Mouse (Mus musculus): ENCODE results near the gene Creb3l2. TPM values are rescaled to one million over a fixed set of nuclear protein-coding genes. Genes with fewer than 3 reads are reported as not detected.
"Not testable (repeated sequence)": the region's sequence is repeated elsewhere in the genome, so short reads cannot be mapped to it uniquely, and the experiment has no call there.

Gene Creb3l2
- total RNA-seq, 2 experiments from 2014 or later = 3.0 to 8.0 TPM

DNA sequence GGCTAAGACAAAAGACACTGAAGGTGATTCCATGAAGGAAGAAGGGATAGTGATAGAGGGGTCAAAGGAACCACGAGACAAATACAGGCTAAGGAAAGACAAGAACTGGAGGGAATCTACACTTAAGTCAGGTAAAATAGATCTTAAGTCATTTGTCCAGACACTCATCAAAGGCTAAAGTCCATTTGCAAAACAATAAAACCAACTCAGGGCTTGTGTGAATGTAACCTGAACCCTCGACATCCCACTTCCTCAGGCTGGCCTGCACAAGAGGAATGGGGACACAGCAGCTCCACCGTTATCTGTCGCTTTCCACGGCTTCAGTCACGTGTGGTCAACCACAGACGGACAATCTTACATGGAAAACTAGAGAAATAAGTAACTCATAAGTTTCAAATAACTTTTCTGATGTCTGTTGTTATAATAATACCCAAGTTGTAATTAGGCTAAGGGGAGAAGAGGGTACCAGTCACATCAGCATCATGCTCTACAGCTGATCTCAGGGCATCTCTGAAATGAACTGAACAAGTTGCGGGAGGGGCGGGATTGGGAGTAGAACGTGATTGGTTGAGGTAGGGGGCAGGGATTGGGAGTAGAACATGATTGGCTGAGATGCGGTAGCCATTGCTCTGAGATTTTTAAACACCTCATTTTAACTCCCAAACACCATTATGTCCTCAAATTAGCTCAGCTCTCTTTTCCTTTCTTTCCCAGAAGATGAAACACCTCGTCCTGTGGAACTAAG lies 63.9 kb downstream of the Creb3l2 start:
- no peak for ATAC-seq (ENCODE audit: poor library complexity, severe bottlenecking)

DNA sequence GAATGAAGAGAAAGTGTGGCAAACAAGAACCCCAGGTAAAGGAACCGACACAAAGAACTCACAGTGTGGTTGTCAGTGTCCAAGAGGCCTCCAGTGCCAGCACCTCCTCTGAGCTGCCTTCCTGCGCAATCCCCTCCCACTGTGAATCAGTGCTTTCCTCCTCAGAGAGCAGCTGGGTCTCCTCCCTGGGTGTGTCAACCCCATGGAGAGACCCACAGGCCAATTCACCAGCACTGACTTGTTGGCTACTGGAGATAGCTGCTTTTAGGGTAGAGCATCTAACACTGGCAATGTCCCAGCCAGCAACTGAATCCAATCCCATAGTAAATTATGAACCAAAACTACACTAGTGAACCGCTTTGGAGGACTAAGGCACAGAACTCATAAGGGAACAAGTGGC lies 64.6 kb downstream of the Creb3l2 start:
- not testable (repeated sequence) for ATAC-seq (ENCODE audit: poor library complexity, severe bottlenecking)

DNA sequence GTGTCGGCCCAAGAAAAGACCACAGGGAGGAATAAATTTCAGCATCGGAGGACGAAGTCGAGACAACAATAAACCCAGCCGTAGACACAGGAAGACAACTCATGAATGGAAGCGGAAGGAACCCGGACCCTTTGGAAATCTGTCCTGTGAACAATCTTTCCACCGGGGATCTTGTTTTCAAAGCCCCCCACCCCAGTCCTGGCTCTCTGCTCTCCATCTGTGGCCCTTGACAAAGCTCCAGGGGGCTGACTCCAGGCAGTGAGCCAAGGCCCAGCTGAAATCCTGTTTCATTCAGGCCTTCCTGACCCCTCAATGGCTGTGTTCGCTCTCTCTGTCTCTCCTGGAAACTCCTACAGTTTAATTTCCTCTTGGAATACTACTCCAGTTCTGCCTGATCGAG lies 66.5 kb downstream of the Creb3l2 start:
- no peak for ATAC-seq (ENCODE audit: poor library complexity, severe bottlenecking)

DNA sequence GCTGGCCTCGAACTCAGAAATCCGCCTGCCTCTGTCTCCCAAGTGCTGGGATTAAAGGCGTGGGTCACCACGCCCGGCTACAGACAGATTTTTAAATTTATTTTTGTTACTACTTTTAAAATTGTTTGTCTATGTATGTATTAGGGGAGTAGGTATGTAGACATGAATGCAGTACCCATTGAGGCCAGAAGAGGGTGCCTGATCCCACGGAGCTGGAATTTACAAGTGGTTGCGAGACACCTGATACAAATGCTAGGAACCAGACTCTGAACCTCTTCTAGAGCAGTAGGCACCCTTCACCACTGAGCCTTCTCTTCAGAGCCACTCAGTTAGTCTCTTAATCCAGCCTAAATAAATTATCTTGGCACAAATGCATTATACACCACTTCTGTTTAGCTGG lies 70.6 kb downstream of the Creb3l2 start:
- ATAC-seq (ENCODE audit: poor library complexity, severe bottlenecking) = peak; percentile 63

DNA sequence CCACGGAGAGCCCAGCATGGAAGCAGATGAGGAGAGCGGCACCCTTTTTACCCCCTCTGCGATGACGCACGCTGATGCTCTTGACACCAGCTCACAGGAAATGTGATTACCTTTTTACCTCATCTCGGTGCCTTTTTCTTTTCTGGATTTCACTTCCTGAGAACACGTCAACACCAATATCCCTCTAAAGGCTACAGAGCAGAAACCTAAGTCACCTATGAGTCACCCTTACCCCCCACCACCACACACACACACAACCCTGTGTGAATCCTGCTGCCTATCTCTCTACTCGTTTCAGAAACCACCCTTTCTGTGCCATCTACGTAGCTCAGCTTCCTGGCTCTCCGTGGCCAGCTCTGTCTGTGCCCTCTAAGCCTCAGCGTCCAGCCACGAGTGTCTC lies 71.4 kb downstream of the Creb3l2 start:
- no peak for ATAC-seq (ENCODE audit: poor library complexity, severe bottlenecking)

DNA sequence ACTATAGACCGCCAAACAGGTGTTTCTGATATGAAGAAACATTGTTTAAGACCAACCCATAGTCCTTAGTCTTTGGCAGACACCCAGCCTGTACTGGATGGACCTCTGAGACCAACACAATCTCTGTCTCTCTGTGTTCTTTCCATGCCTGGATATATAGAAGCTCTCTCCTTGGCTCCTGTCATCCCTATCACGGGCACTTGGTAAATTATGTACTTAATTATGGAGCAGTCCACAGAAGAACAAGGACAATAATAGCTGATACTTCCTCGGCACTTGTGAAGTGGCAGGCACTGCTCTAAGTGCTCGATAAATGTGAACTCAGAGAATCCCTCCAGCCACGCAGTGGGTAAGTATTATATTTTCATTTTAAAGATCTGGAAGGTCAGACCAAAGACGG lies 72.2 kb downstream of the Creb3l2 start:
- no peak for ATAC-seq (ENCODE audit: poor library complexity, severe bottlenecking)

DNA sequence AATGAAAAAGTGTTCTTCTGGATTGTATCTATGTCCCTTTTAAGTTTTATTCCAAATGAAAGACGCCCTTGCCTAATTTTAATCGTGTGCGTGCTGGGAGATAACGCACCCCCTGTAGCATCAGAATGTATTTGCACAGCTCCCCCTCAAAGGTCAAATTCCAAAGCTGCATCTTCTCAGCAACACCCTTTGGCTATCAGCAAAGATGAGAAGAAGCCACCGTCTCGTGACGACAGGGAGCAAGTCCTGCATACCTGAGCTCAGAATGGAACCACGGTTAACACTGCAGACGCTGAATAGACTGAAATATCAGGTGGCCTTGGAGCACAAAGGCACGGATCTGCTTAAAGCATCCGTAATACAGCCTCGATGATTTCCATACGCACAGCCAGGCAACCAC lies 73.7 kb downstream of the Creb3l2 start:
- no peak for ATAC-seq (ENCODE audit: poor library complexity, severe bottlenecking)

DNA sequence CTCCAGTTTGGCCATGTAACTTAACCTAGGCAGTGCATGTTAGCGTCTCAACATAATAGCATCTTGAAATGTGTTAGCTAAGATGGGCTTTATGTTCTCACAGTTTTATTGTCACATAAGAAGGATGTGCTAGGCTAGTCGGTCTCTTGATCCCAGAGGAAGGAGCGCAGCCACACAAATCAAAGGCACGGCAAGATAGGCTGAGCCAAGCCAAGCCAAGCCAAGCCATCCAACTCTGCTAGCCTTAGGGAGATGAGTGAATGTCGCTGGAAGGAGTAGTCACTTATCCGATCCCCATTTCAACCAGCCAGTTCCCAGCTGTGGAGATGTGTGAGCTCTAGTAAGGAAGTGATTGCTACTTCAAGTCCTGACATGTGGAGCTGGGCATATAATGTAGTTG lies 75.0 kb downstream of the Creb3l2 start:
- ATAC-seq (ENCODE audit: poor library complexity, severe bottlenecking) = no peak

DNA sequence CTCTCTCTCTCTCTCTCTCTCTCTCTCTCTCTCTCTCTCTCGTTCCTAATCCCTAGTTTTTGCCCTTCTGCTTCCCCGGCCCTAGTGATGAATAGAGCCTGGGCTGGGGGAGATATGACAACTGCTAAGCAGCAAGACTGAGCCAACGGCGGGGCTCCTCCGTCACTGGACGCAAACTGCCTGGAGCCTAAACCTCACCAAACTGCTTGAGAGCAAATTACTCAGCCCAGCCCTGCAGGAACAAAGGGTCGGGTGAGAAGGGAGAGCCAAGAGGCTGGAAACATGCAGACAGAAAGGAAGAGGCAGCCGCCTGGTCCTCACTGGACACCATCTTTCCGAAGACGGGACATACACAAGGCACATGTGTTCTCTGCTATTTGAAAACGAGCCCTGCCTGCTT lies 76.8 kb downstream of the Creb3l2 start:
- no peak for ATAC-seq (ENCODE audit: poor library complexity, severe bottlenecking)

DNA sequence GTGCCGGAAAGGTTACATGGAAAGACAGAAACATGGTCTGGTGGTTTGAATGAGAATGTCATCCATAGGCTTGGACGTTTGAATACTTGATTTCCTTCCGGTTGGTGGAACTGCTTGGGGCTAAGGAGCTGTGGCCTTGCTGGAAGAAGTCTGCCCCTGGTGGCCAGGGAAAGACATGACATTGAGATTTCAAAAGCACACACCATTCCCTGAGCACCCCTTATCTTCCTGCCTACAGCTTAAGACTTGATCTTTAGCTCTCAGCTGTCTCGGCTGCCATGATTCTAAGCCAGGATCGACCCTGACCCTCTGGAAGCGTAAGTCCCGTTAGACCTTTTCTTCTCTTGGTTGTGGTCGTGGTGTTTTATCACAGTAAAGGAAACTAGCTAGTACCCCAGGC lies 77.6 kb downstream of the Creb3l2 start:
- no peak for ATAC-seq (ENCODE audit: poor library complexity, severe bottlenecking)

DNA sequence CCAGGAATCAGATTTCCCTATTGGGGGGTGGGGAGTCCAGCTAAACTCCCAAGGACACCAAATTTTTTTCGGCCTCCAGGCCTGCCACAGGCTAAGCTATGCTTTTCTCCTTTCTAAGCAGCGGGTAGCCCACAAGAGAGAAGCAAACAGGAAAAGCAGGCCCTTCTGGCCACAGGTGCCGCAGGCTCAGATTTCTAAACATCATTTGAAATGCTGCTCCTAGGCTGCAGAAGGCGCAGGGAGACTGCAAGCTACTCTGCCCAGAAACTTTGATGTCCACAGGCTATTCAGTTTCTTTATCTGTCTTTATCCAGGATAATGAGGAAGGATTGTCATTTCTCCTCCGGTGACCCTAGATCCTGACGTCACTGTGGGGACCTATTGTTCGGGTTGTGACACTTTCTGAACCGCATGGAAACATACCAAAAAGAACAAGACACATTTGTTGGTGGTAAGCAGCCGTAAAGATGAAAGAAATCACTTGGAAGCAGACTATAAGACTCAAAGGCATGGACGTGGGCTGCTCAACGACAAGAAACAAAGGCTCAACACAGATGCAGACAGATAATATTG lies 81.0 kb downstream of the Creb3l2 start:
- no peak for ATAC-seq (ENCODE audit: poor library complexity, severe bottlenecking)

DNA sequence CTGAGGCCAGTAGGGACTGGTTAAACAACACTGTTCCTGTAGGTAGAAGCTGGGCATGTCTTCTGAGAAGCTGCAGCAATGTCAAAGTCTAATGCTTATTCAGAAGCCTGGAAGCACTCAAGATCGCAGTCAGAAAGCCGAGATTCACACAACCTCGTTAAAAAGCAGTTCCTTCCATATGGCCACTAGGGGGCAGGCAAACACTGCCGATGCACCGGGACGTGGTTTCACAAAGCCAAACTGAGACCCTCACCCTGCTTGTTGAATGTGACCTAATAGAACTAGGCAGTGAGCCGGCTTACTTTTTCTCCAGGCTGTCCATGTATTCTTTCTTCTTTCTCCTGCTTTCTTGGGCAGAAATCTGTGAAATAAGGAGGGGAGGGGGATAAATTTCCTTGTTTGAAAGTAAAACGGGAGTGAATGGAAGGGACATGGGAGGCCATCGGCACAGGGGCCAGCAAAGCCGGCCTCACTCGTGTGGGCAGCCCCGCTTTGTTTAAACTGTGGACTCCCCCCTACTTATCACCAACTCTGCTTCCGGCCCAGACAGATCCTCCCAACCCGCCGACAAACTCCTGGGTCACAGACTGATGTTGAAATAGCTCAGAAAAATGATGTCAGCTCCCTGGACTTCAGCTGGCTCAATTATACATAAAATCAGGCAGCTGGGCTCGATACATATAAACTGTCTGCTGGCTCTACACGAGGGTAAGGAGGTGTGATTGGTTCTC lies 87.3 kb downstream of the Creb3l2 start:
- peak; percentile 76 for ATAC-seq (ENCODE audit: poor library complexity, severe bottlenecking)

DNA sequence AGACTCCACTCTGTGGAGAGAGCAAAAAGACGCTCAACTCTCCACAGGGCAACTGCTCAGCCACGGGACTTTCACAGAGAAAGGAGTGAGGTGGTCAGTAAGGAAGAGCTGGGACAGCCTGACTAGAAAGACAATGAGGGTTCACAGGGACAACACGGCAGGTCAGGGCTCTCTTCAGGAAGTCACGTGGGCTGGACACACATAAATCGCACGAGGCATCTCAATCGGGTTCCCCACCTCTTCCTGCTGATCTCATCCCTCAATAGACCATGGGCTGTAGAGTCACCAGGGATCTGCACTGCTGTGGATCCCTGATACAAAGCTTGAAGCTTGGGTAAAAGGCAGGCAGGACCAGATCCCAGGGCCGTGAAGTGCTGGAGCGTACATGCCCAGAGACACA lies 88.3 kb downstream of the Creb3l2 start:
- no peak for ATAC-seq (ENCODE audit: poor library complexity, severe bottlenecking)

DNA sequence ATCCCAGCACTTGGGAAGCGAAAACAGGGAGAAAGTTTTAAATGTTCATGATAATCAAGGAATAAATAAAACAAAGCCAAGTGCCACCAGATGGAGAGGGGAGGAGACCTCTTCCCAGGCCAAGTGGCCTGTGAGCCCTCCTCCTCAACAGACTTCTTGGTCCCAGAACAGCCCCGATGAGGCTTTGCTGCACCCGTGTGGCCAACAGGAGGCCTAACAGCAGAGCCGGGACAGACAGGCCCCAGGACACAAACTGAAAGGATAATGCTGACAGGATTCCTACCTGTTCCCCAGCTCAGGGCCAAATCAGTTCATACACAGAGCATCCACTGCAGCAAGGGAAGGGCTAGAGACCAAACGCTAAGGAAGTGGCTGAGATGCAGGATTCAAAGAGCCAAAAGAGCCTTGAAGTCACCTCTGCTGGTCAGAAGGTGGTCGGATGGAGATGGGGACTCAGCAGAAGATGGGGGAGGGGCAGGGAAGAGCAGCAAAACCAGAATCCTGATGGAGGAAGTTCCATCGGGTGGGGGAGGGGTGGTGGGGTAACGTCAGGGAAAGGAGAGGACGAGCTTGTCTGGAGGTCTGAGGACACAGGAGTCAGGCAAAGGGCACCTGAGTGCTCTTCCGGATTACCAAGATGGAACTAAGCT lies 90.1 kb downstream of the Creb3l2 start:
- peak; percentile 45; the same call in 1 of the 2 replicates for ATAC-seq (ENCODE audit: poor library complexity, severe bottlenecking)

DNA sequence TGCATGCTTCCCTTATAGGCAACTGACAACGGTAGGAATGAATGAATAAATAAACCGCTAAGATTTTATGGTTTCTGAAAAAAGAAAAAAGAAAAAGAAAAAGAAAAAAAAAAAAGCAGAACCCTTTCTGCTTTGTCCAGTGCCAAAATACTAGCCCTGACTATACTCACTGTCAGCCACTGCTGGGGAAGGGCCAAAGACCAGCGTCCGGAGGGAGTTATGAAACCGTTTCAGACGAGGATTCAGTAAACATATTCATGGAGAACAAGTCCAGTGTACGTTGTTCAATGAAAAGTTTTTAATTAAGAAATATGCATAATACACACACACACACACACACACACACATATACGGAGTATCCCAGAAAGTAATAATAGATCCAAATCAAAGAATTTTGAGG lies 91.6 kb downstream of the Creb3l2 start:
- ATAC-seq (ENCODE audit: poor library complexity, severe bottlenecking) = no peak

DNA sequence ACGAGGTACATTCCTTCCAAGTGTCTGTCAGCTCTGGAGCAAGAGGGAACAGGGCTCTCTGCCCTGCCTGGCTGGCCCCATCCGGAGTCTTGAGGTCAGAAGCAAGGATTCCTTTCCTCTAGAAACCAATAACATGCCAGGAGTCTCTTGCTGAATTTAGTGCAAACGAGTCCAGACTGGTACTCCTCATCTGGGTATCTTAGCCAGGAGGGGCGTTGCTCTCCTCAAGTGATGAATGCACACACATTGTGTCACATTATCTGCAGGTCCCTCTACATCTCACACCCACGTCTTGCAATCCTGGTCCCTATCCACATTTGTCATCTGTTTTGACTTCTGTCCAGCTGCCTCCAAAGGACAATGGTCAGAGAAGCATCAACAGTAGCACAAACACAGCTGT lies 94.3 kb downstream of the Creb3l2 start:
- no peak for ATAC-seq (ENCODE audit: poor library complexity, severe bottlenecking)

DNA sequence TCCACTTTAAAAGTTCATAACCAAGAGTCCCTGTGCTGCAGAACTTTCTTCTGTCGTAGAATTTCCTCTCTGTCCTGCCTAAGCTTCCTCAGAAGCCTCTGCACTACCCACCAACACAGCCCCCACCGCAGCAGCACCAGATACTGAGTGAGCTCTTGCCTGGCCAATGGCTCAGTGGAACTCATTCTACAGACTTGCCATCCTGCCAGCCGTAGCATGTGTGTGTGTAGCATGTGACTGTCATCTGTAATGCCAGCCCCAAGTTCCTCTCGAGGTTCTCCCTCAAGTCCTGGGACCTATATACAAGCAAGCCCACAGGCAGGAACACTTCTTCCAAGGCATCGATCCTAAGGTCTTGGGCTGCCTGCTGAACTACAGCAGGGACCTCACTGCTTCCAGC lies 103.9 kb downstream of the Creb3l2 start:
- ATAC-seq (ENCODE audit: poor library complexity, severe bottlenecking) = no peak

DNA sequence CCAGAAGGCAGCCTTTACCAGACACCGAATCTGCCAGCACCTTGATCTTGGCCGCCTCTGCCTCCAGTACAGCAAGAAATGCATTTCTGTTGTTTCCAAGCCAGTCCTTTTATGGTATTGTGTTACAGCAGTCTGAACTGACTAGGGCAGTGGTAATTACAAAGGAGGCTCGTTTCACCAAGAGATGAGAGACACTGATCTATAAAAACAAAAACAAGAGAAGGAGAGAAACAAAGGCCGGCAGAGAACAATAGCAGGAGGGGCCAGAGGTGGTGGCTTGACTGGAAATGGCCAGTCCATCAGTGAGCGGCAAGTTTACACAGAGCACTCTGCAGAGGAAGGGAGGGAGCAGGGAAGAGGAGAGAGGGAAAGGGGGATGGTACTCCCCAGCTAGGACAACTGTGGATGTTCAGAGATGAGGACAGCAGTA lies 105.1 kb downstream of the Creb3l2 start:
- no peak for ATAC-seq (ENCODE audit: poor library complexity, severe bottlenecking)

DNA sequence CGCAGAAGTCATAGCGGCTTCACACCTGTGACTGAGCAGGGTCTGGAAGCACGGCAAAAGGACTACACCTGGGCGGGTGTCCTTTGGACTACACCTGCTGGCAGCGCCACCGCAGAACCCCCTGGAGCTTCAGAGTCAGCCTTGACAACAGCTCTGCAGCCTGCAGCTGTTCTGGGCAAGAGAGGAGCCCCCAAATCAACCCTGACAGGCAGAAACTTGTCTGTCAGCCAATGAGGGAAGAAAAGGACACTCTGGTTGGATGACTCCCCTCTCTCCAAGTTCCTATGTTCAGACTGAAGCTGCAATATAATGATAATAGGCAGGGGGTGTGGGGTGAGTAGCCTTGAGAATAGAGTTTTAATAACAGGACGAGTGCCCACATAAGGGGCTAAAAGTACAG lies 105.6 kb downstream of the Creb3l2 start:
- ATAC-seq (ENCODE audit: poor library complexity, severe bottlenecking) = no peak

DNA sequence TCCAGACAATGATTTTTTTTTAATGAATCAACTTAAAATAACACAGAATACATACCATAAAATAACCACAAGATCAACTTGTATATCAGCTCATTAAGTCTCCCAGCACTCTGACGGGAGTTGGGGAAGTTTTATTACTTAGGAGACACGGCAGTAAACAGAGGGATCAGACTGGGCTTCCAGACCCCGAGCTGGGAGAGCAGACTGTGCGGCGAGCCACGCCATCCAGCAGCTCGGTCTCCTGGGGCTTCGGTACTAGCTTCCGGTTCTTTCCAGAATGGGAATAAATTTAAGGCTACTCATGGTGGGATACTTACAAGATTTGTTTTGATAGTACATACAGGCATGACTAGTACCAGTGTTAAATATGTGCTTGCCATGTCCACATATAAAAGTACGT lies 109.1 kb downstream of the Creb3l2 start:
- ATAC-seq (ENCODE audit: poor library complexity, severe bottlenecking) = no peak

Measured in megakaryocyte, adult 5-6 weeks (primary cell).